Mouse (Mus musculus) Patski (cell line): ENCODE measurements at regions not wholly inside any gene's neighbourhood (a gene's known extent, or its start where the extent isn't known, plus 50 kb on each side); places are given as distances from the start of the nearest gene placed in this dataset.

Experiments
- ATAC-seq: fragments of 100-300 bp; one replicate; pipeline ENCODE4 v1.8.0; 2021
- CTCF ChIA-PET: fragments of 350-600 bp; sonication (Branson Sonifier 250); formaldehyde crosslinking; loops from one replicate; lab custom pipeline; 2022; ENCODE audit warnings: inconsistent platforms; lab: Charles Lee
- POLR2A ChIA-PET: fragments of 350-600 bp; sonication (Branson Sonifier 250); formaldehyde crosslinking; loops from one replicate; lab custom pipeline; 2022; ENCODE audit warnings: antibody characterized with exemption, inconsistent platforms; lab: Charles Lee
- DNase-seq: peaks from one replicate; pipeline ENCODE4 v3.0.0-alpha.2; 2011; ENCODE audit warnings: low read depth, low spot score
- H3K27me3 ChIP-seq: fragments of 371-371 bp; one replicate; pipeline ENCODE4 v1.5.1; 2021
- CTCF ChIP-seq: fragments of 100-300 bp; IDR thresholded peaks from one replicate; pipeline ENCODE4 v1.5.1; 2021
- in situ Hi-C: fragments of 300-500 bp; cut with MboI; formaldehyde crosslinking; loops from 3 replicates; pipeline ENCODE4 v1.11.1; 2018; ENCODE audit warnings: low pct_unique_long_range_greater_than_20kb, mixed read lengths

- ChIA-PET POLR2A (no interaction called here), CTCF (no interaction called here)
- in situ Hi-C loops = no loop called here
- TF ChIP-seq CTCF = no peak
- DNase-seq = no peak
- no peak for ATAC-seq
- peaks cover 33% of the 10 kb centered on the region for H3K27me3 ChIP-seq
Observed at GRCm38 (mm10) chr9:103922356-103922755, 80.0 kb upstream of the Nphp3 start.

- DNase-seq = no peak
- ChIA-PET CTCF (no interaction called here), POLR2A (no interaction called here)
- H3K27me3 ChIP-seq = peaks cover 33% of the 10 kb centered on the region
- no peak for ATAC-seq
- no peak for TF ChIP-seq CTCF
- in situ Hi-C loops = no loop called here
Observed at GRCm38 (mm10) chr9:103924641-103925040, 77.7 kb upstream of the Nphp3 start.

GRCm38 (mm10) chr9:103925486-103925885, 76.9 kb upstream of the Nphp3 start:
- CTCF ChIA-PET = no interaction called here
- POLR2A ChIA-PET = no interaction called here
- ATAC-seq = no peak
- in situ Hi-C loops = no loop called here
- peaks cover 25% of the 10 kb centered on the region for H3K27me3 ChIP-seq
- no peak for DNase-seq
- no peak for TF ChIP-seq CTCF

GRCm38 (mm10) chr9:103928744-103929527, 73.4 kb upstream of the Nphp3 start:
- in situ Hi-C loops = no loop called here
- ChIA-PET POLR2A (no interaction called here), CTCF (no interaction called here)
- DNase-seq (no peak), ATAC-seq (no peak)
- H3K27me3 ChIP-seq = peaks cover 15% of the 10 kb centered on the region
- TF ChIP-seq CTCF = no peak

GRCm38 (mm10) chr9:103938070-103938469, 64.3 kb upstream of the Nphp3 start:
- H3K27me3 ChIP-seq = peaks cover 4% of the 10 kb centered on the region
- TF ChIP-seq CTCF = no peak
- ChIA-PET POLR2A (no interaction called here), CTCF (no interaction called here)
- in situ Hi-C loops = no loop called here
- no peak for ATAC-seq
- no peak for DNase-seq

DNA sequence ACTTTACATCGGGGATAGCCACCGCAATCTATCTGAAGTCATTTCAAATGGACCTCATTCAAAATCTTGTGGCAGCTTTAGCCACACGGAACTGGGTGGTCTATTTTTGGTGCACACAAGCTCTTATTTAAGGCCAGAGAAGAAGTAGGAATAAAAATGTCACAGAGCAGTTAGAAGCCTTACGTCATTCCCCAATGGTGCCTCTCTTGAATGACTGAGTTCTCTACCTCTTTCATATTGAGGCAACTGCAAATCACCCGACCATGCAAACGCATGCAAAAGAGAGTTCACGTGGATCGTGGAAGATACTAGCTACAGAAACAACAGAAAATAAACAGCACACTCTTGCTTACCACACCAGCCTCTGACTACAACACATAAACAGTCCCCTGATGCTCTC, 62.3 kb upstream of the Nphp3 start:
- POLR2A ChIA-PET = no interaction called here
- ATAC-seq (no peak), DNase-seq (no peak)
- H3K27me3 ChIP-seq = peaks cover 4% of the 10 kb centered on the region
- CTCF ChIA-PET = no interaction called here
- in situ Hi-C loops = no loop called here
- TF ChIP-seq CTCF = no peak

- in situ Hi-C loops = no loop called here
- no peak for ATAC-seq
- TF ChIP-seq CTCF = no peak
Observed at GRCm38 (mm10) chr9:103940506-103940905, 61.8 kb upstream of the Nphp3 start.

GRCm38 (mm10) chr9:103941176-103941900, 61.0 kb upstream of the Nphp3 start:
- POLR2A ChIA-PET = no interaction called here
- in situ Hi-C loops = no loop called here

More at GRCm38 (mm10) chr9:103940506-103940905, 61.8 kb upstream of the Nphp3 start:
- ChIA-PET CTCF (no interaction called here), POLR2A (no interaction called here)
- H3K27me3 ChIP-seq = peaks cover 4% of the 10 kb centered on the region
- DNase-seq = no peak

GRCm38 (mm10) chr9:103941901-103942260, 60.5 kb upstream of the Nphp3 start:
- TF ChIP-seq CTCF = no peak
- ChIA-PET CTCF (interaction anchor here (1.0 kb wide), 1 partner anchor 65 kb away, joined by 3 read pairs; no protein-coding TSS in a partner anchor), POLR2A (no interaction called here)
- ATAC-seq (no peak), DNase-seq (no peak)
- peaks cover 4% of the 10 kb centered on the region for H3K27me3 ChIP-seq
- in situ Hi-C loops = no loop called here

More at GRCm38 (mm10) chr9:103941176-103941900, 61.0 kb upstream of the Nphp3 start:
- CTCF ChIA-PET = interaction anchor here (1.0 kb wide), 1 partner anchor 64 kb away, joined by 3 read pairs; no protein-coding TSS in a partner anchor
- TF ChIP-seq CTCF = no peak
- no peak for DNase-seq
- peaks cover 4% of the 10 kb centered on the region for H3K27me3 ChIP-seq
- no peak for ATAC-seq

DNA sequence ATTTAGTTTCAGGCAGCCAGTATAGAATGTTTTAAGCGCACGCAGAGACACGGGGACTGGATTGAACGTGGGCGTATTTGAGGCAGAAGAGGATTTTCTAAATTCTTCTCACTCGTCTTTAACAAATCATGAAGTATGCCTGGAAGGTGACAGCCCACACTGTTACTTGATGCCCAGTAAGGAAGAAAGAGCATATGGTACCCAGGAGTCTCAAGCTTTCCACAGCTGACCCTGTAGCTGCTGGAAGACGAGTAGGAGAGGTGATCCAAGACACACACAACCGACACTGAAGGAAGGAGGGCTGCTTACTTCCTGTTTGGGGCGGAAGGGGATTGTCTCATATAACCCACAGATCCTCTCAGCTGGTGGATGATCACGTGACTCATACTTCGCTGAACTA, 56.9 kb upstream of the Nphp3 start:
- DNase-seq (no peak), ATAC-seq (no peak)
- ChIA-PET POLR2A (no interaction called here), CTCF (no interaction called here)
- H3K27me3 ChIP-seq = no peaks in the 10 kb centered on the region
- in situ Hi-C loops = no loop called here
- no peak for TF ChIP-seq CTCF

- no peaks in the 10 kb centered on the region for H3K27me3 ChIP-seq
- ChIA-PET POLR2A (no interaction called here), CTCF (no interaction called here)
- no peak for DNase-seq
- TF ChIP-seq CTCF = no peak
- in situ Hi-C loops = no loop called here
- no peak for ATAC-seq
Observed at GRCm38 (mm10) chr9:103951799-103952198, 50.5 kb upstream of the Nphp3 start.
